Mouse (Mus musculus): ENCODE measurements around the gene Tubb3. TPM values are rescaled to one million over a fixed set of nuclear protein-coding genes. Genes with fewer than 3 reads are reported as not detected.
"Not testable (repeated sequence)": the region's sequence is repeated elsewhere in the genome, so short reads cannot be mapped to it uniquely, and the experiment has no call there.

Tubb3 gene
- polyA plus RNA-seq, 1 experiment from 2014 or later, result 11.2 TPM

- 77% methylated on average over 9 of the region's 9 CpGs for WGBS
- Histone ChIP-seq H3K9me3 (ENCODE audit: control insufficient read depth, low read length) (no peaks in the 10 kb centered on the region), H3K27ac (replicated peaks; ENCODE audit: low read depth, low read length) (no peak overlapping the region), H3K27me3 (ENCODE audit: control insufficient read depth, insufficient read depth, low read length) (peaks cover 49% of the 10 kb centered on the region), H3K4me3 (ENCODE audit: low read depth, low read length) (no peak overlapping the region), H3K36me3 (ENCODE audit: control insufficient read depth, insufficient read depth, low read length) (no peaks in the 10 kb centered on the region), H3K9ac (ENCODE audit: low read length) (no peak overlapping the region), H3K4me1 (ENCODE audit: control insufficient read depth, insufficient read depth, low read length) (0 out of 2 replicates have a peak, but pooled peaks cover 7% of the 10 kb centered on the region), H3K4me2 (ENCODE audit: low read depth, severe bottlenecking) (no peak overlapping the region)
- ATAC-seq (ENCODE audit: insufficient number of reproducible peaks, low FRiP score, low TSS enrichment, low read depth) (no peak), DNase-seq (ENCODE audit: low spot score) (no peak)
Observed at GRCm38 (mm10) chr8:123408586-123409544, 2.4 kb upstream of the Tubb3 start.

DNA sequence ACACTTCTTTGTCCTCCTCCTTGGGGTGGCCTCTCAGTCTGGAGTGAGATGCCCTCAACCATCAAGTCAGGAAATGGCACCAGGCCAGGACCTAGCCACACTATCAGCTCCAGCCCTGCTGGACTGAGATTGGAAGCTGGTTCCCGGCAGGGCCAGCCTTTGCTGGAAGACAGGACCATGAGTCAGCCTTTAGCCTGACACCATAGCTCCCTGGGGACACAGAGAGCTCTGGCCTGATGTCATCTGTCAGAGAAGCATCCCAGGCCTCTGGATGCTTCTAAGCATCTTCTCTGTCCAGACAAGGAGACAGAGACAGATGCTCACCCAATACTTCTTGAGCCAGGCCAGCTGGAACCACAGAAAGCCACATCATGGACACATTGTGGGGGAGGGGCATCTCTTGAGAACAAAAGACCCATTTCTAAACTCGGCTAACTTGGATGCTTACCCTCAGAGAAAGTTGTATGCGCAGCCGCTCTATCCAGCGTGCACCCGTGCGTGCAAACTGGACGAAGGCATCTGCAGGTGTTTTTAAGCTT is 1.1 kb upstream of the Tubb3 start:
- Histone ChIP-seq H3K27me3 (ENCODE audit: control insufficient read depth, insufficient read depth, low read length) (peaks cover 52% of the 10 kb centered on the region), H3K9me3 (ENCODE audit: control insufficient read depth, low read length) (no peaks in the 10 kb centered on the region), H3K27ac (replicated peaks; ENCODE audit: low read depth, low read length) (no peak overlapping the region), H3K4me2 (ENCODE audit: low read depth, severe bottlenecking) (no peak overlapping the region), H3K36me3 (ENCODE audit: control insufficient read depth, insufficient read depth, low read length) (no peaks in the 10 kb centered on the region), H3K4me3 (ENCODE audit: low read depth, low read length) (no peak overlapping the region), H3K4me1 (ENCODE audit: control insufficient read depth, insufficient read depth, low read length) (0 out of 2 replicates have a peak, but pooled peaks cover 7% of the 10 kb centered on the region), H3K9ac (ENCODE audit: low read length) (no peak overlapping the region)
- WGBS, result 78% methylated on average over 8 of the region's 8 CpGs
- no peak for DNase-seq (ENCODE audit: low spot score)
- no peak for ATAC-seq (ENCODE audit: insufficient number of reproducible peaks, low FRiP score, low TSS enrichment, low read depth)

DNA sequence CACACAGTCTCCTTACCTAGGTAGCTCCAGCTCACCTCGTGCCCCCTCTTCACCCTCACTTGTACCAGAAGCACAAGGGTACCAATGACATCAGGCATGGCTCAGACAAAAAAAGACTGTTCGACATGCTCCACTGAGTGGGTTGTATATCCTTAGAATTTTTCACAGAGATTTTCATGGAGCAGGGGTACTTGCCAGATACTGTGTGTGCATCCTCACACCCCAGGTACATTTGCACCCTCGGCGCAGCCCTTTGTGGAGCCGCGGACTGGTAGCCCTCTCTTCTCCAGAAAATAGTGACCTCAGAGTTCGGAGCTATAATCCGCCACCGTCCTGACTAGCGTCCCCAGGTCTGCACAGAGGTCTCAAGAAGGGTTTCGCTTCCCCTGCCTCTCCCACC is 436 bp upstream of the Tubb3 start:
- H3K4me3 ChIP-seq (ENCODE audit: low read depth, low read length), result peak overlapping the region; percentile 28
- DNase-seq (ENCODE audit: low spot score), result no peak
- WGBS, result 17% methylated on average over 11 of the region's 11 CpGs
- no peak for ATAC-seq (ENCODE audit: insufficient number of reproducible peaks, low FRiP score, low TSS enrichment, low read depth)
- peak overlapping the region; percentile 36 for H3K4me2 ChIP-seq (ENCODE audit: low read depth, severe bottlenecking)
- H3K27me3 ChIP-seq (ENCODE audit: control insufficient read depth, insufficient read depth, low read length), result peaks cover 52% of the 10 kb centered on the region
- 0 out of 2 replicates have a peak, but pooled peaks cover 7% of the 10 kb centered on the region for H3K4me1 ChIP-seq (ENCODE audit: control insufficient read depth, insufficient read depth, low read length)
- no peaks in the 10 kb centered on the region for H3K36me3 ChIP-seq (ENCODE audit: control insufficient read depth, insufficient read depth, low read length)
- no peak overlapping the region for H3K27ac ChIP-seq (replicated peaks; ENCODE audit: low read depth, low read length)
- no peak overlapping the region for H3K9ac ChIP-seq (ENCODE audit: low read length)
- H3K9me3 ChIP-seq (ENCODE audit: control insufficient read depth, low read length), result no peaks in the 10 kb centered on the region

- Histone ChIP-seq H3K9me3 (ENCODE audit: control insufficient read depth, low read length) (no peaks in the 10 kb centered on the region), H3K27ac (replicated peaks; ENCODE audit: low read depth, low read length) (no peak overlapping the region), H3K4me3 (ENCODE audit: low read depth, low read length) (peak overlapping the region; percentile 28), H3K27me3 (ENCODE audit: control insufficient read depth, insufficient read depth, low read length) (peaks cover 52% of the 10 kb centered on the region), H3K9ac (ENCODE audit: low read length) (no peak overlapping the region), H3K4me1 (ENCODE audit: control insufficient read depth, insufficient read depth, low read length) (0 out of 2 replicates have a peak, but pooled peaks cover 7% of the 10 kb centered on the region), H3K36me3 (ENCODE audit: control insufficient read depth, insufficient read depth, low read length) (no peaks in the 10 kb centered on the region), H3K4me2 (ENCODE audit: low read depth, severe bottlenecking) (peak overlapping the region; percentile 36)
- WGBS, result 7% methylated on average over 16 of the region's 16 CpGs
- ATAC-seq (ENCODE audit: insufficient number of reproducible peaks, low FRiP score, low TSS enrichment, low read depth) (0 out of 2 replicates have a peak, but pooled peaks have one; percentile 3), DNase-seq (ENCODE audit: low spot score) (no peak)
Observed at GRCm38 (mm10) chr8:123411781-123412327, 630 bp downstream of the Tubb3 start.

GRCm38 (mm10) chr8:123412560-123413170 is 1.4 kb downstream of the Tubb3 start:
- no peak overlapping the region for H3K27ac ChIP-seq (replicated peaks; ENCODE audit: low read depth, low read length)
- no peak for ATAC-seq (ENCODE audit: insufficient number of reproducible peaks, low FRiP score, low TSS enrichment, low read depth)
- no peaks in the 10 kb centered on the region for H3K9me3 ChIP-seq (ENCODE audit: control insufficient read depth, low read length)
- peak overlapping the region; percentile 12; the same call in 1 of the 2 replicates for H3K4me2 ChIP-seq (ENCODE audit: low read depth, severe bottlenecking)
- H3K9ac ChIP-seq (ENCODE audit: low read length), result no peak overlapping the region
- WGBS, result 0% methylated on average over 12 of the region's 12 CpGs
- H3K36me3 ChIP-seq (ENCODE audit: control insufficient read depth, insufficient read depth, low read length), result no peaks in the 10 kb centered on the region
- H3K4me1 ChIP-seq (ENCODE audit: control insufficient read depth, insufficient read depth, low read length), result 0 out of 2 replicates have a peak, but pooled peaks cover 7% of the 10 kb centered on the region
- peak; percentile 43 for DNase-seq (ENCODE audit: low spot score)
- peaks cover 52% of the 10 kb centered on the region for H3K27me3 ChIP-seq (ENCODE audit: control insufficient read depth, insufficient read depth, low read length)
- no peak overlapping the region for H3K4me3 ChIP-seq (ENCODE audit: low read depth, low read length)

DNA sequence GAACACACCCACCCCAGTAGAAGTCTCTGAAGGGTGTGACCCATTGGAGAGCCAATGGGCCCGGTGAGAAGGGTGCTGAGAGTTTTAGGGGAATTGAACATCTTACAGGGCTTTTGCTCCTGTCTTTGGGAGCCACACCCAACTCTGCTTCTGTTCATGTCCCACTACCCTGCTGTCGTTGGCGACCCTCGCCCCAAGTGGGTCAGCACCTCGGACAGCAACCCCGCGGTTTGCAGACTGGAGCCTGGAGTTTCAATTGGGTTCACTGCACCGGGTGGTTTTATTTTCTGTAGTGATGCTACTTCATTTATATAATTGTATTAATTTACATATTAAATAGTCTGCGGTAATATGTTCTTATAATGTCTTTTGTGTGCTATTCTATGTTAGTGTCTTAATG is 3.0 kb downstream of the Tubb3 start:
- 8% methylated on average over 9 of the region's 9 CpGs for WGBS
- peaks cover 48% of the 10 kb centered on the region for H3K27me3 ChIP-seq (ENCODE audit: control insufficient read depth, insufficient read depth, low read length)

DNA sequence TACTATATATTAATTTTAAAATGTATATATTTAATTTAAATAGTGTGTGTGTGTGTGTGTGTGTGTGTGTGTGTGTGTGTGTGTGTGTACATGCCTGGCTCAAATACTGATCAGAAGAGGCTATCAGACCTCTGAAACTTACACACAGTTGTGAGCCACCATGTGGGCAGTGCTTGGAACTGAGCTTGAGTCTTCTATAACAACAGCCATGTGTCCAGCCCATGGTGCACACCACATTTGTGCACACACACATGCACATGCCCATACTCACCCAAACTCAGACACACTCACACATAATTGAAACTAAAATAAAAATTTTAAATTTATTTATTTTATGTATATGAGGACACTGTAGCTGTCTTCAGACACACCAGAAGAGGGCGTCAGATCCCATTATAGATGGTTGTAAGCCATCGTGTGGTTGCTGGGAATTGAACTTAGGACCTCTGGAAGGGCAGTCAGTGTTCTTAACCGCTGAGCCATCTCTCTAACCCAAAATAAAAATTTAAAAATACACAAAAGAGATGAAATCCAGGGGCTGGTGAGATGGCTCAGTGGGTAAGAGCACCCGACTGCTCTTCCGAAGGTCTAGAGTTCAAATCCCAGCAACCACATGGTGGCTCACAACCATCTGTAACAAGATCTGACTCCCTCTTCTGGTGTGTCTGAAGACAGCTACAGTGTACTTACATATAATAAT is 3.9 kb downstream of the Tubb3 start:
- DNase-seq (ENCODE audit: low spot score); H3K27ac ChIP-seq (replicated peaks; ENCODE audit: low read depth, low read length); H3K4me1 ChIP-seq (ENCODE audit: control insufficient read depth, insufficient read depth, low read length); H3K4me2 ChIP-seq (ENCODE audit: low read depth, severe bottlenecking); H3K36me3 ChIP-seq (ENCODE audit: control insufficient read depth, insufficient read depth, low read length); H3K9me3 ChIP-seq (ENCODE audit: control insufficient read depth, low read length); H3K9ac ChIP-seq (ENCODE audit: low read length); ATAC-seq (ENCODE audit: insufficient number of reproducible peaks, low FRiP score, low TSS enrichment, low read depth); H3K4me3 ChIP-seq (ENCODE audit: low read depth, low read length): not testable (repeated sequence)
- peaks cover 39% of the 10 kb centered on the region for H3K27me3 ChIP-seq (ENCODE audit: control insufficient read depth, insufficient read depth, low read length)
- WGBS, result 83% methylated on average over 5 of the region's 5 CpGs

More for the DNA sequence above, 3.0 kb downstream of the Tubb3 start:
- no peak for ATAC-seq (ENCODE audit: insufficient number of reproducible peaks, low FRiP score, low TSS enrichment, low read depth)
- no peak overlapping the region for H3K4me2 ChIP-seq (ENCODE audit: low read depth, severe bottlenecking)
- no peaks in the 10 kb centered on the region for H3K9me3 ChIP-seq (ENCODE audit: control insufficient read depth, low read length)
- no peak overlapping the region for H3K9ac ChIP-seq (ENCODE audit: low read length)
- H3K4me3 ChIP-seq (ENCODE audit: low read depth, low read length), result no peak overlapping the region
- H3K4me1 ChIP-seq (ENCODE audit: control insufficient read depth, insufficient read depth, low read length), result 0 out of 2 replicates have a peak, but pooled peaks cover 7% of the 10 kb centered on the region
- no peaks in the 10 kb centered on the region for H3K36me3 ChIP-seq (ENCODE audit: control insufficient read depth, insufficient read depth, low read length)
- DNase-seq (ENCODE audit: low spot score), result peak; percentile 86
- H3K27ac ChIP-seq (replicated peaks; ENCODE audit: low read depth, low read length), result no peak overlapping the region
